Mouse (Mus musculus) lung, embryonic 14.5 days (tissue): ENCODE measurements around the gene Gm20605. TPM values are rescaled to one million over a fixed set of nuclear protein-coding genes. Genes with fewer than 3 reads are reported as not detected.

Experiments used
- ATAC-seq: fragments of 200-750 bp; cut with Nextera tagmentation; 2 replicates; pipeline ENCODE4 v1.8.0; 2017; ENCODE audit warnings: mild to moderate bottlenecking, moderate TSS enrichment, moderate library complexity; ENCODE audit not compliant: insufficient read depth
- DNase-seq: peaks from one replicate; pipeline ENCODE4 v3.0.0-alpha.2; 2015
- H3K27ac ChIP-seq: fragments of 300-500 bp; sonication (generic); 2 replicates; pipeline ENCODE4 v1.5.1; 2014; ENCODE audit warnings: low read depth, mild to moderate bottlenecking, moderate library complexity
- H3K27me3 ChIP-seq: fragments of 300-500 bp; sonication (generic); 2 replicates; pipeline ENCODE4 v1.6.1; 2014; ENCODE audit warnings: low read length, control low read depth; ENCODE audit not compliant: insufficient read depth
- H3K36me3 ChIP-seq: fragments of 300-500 bp; sonication (generic); 2 replicates; pipeline ENCODE4 v1.6.1; 2014; ENCODE audit warnings: control low read depth; ENCODE audit not compliant: insufficient read depth
- H3K4me1 ChIP-seq: fragments of 300-500 bp; sonication (generic); 2 replicates; pipeline ENCODE4 v1.6.1; 2014; ENCODE audit warnings: antibody characterized with exemption, control low read depth; ENCODE audit not compliant: insufficient read depth
- H3K4me2 ChIP-seq: fragments of 300-500 bp; sonication (generic); 2 replicates; pipeline ENCODE4 v1.6.1; 2014; ENCODE audit warnings: mild to moderate bottlenecking
- H3K4me3 ChIP-seq: fragments of 300-500 bp; sonication (generic); 2 replicates; pipeline ENCODE4 v1.5.1; 2014; ENCODE audit warnings: low read depth, low read length
- H3K9ac ChIP-seq: fragments of 300-500 bp; sonication (generic); 2 replicates; pipeline ENCODE4 v1.6.1; 2014
- H3K9me3 ChIP-seq: fragments of 300-500 bp; sonication (generic); 2 replicates; pipeline ENCODE4 v1.6.1; 2016; ENCODE audit warnings: low read depth, low read length, control low read depth
- CTCF ChIP-seq: IDR thresholded peaks from 2 replicates; pipeline ENCODE4 v1.5.1; 2016; ENCODE audit warnings: antibody characterized with exemption, low read depth
- WGBS: fragments of 180-500 bp; shearing (Covaris S2); extraction: QIAGEN DNeasy Blood & Tissue Kit; methylation state at CpG from one replicate; pipeline ENCODE4 v1.1.7; 2014; 5-methylcytosine and 5-hydroxymethylcytosine counted together
- polyA plus RNA-seq: library from polyadenylated mRNA; unstranded; fragments of >200 nt; fragmentation: Nextera tagmentation; extraction: Ambion mirVana; gene quantifications from 2 replicates; pipeline ENCODE4 v1.2.1, GENCODE M21; 2014

Gene Gm20605
- polyA plus RNA-seq, 1 experiment from 2014 or later = 11.7 TPM

DNA sequence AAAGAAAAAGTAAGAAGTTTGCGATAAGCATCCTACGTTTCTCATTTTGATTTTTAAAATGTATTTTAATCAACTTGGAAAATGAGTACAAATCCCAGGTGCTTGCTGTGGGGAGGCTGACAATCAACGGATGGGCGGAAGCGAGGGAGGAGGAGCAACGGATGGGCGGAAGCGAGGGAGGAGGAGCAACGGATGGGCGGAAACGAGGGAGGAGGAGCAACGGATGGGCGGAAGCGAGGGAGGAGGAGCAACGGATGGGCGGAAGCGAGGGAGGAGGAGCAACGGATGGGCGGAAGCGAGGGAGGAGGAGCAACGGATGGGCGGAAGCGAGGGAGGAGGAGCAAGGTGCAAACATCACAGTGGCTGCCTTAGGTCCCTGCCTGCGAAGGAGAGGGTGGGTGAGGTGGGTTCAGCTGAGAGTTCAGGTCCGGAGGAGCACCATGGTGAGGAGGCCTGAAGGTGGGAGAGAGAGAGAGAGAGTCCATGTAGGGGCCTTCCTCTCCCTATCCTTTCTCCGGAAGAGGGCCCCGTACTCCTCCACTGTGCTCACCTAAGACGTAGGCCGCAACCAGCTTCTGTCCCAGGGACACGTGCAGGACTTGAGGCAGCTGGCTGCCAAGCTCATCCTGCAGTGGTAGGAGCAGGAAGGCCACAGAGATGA lies 32.2 kb upstream of the Gm20605 start:
- Histone ChIP-seq H3K27ac (peak overlapping the region; percentile 30; the same call in 1 of the 2 replicates), H3K27me3 (no peaks in the 10 kb centered on the region), H3K36me3 (0 out of 2 replicates have a peak, but pooled peaks cover 6% of the 10 kb centered on the region), H3K4me1 (peaks cover 5% of the 10 kb centered on the region; the same call in 1 of the 2 replicates), H3K9me3 (no peaks in the 10 kb centered on the region), H3K9ac (no peak overlapping the region), H3K4me2 (peak overlapping the region; percentile 40), H3K4me3 (0 out of 2 replicates have a peak overlapping the region, but pooled peaks have one; percentile 8)
- 34% methylated on average over 30 of the region's 30 CpGs for WGBS
- no peak for TF ChIP-seq CTCF
- no peak for ATAC-seq
- peak; percentile 34 for DNase-seq

- Histone ChIP-seq H3K9me3 (no peaks in the 10 kb centered on the region), H3K27me3 (no peaks in the 10 kb centered on the region), H3K27ac (no peak overlapping the region), H3K4me1 (peaks cover 5% of the 10 kb centered on the region; the same call in 1 of the 2 replicates), H3K4me3 (no peak overlapping the region), H3K9ac (no peak overlapping the region), H3K4me2 (no peak overlapping the region), H3K36me3 (0 out of 2 replicates have a peak, but pooled peaks cover 6% of the 10 kb centered on the region)
- no peak for TF ChIP-seq CTCF
- 92% methylated on average over 6 of the region's 6 CpGs for WGBS
- ATAC-seq (no peak), DNase-seq (no peak)
Observed at GRCm38 (mm10) chr5:137597625-137598024, 31.4 kb upstream of the Gm20605 start.

DNA sequence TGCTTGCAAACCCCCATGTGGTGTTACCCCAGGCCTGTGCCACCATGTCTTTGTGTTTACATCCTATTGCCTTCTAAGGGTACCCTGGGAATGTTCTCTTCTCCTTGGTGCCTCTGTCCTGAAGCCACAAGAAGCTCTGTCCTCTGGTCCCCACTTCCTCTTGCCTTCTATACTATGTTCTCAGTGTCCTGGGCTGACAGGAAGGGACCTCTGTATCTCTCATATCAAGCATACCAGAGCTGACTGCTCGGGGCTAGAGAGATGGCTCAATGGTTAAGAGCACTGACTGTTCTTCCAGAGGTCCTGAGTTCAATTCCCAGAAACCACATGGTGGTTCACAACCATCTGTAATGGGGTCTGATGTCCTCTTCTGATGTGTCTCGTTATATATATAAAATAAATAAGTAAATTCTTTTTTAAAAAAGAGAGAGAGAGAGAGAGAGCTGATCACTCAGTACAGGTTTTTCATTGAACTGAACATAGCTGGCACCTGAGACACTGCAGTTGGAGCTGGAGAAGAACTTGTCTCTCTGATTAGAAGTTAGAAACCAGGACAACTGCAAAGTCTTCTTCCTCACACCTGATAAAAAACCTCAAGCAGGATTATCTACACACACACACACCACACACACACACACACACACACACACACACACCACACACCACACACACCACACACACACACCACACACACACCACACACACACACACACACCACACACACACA lies 30.7 kb upstream of the Gm20605 start:
- 0 out of 2 replicates have a peak, but pooled peaks cover 6% of the 10 kb centered on the region for H3K36me3 ChIP-seq
- 73% methylated on average over 2 of the region's 2 CpGs for WGBS
- H3K9me3 ChIP-seq = no peaks in the 10 kb centered on the region
- DNase-seq (no peak), ATAC-seq (no peak)
- no peak overlapping the region for H3K9ac ChIP-seq
- H3K27me3 ChIP-seq = no peaks in the 10 kb centered on the region
- H3K4me1 ChIP-seq = peaks cover 5% of the 10 kb centered on the region; the same call in 1 of the 2 replicates
- no peak for TF ChIP-seq CTCF
- no peak overlapping the region for H3K4me3 ChIP-seq
- H3K27ac ChIP-seq = no peak overlapping the region
- H3K4me2 ChIP-seq = no peak overlapping the region

GRCm38 (mm10) chr5:137599600-137599999 lies 29.4 kb upstream of the Gm20605 start:
- peak overlapping the region; percentile 66 for H3K9ac ChIP-seq
- H3K27ac ChIP-seq = no peak overlapping the region

GRCm38 (mm10) chr5:137600281-137600618 lies 28.7 kb upstream of the Gm20605 start:
- DNase-seq (no peak), ATAC-seq (peak; percentile 69)
- Histone ChIP-seq H3K27me3 (no peaks in the 10 kb centered on the region), H3K4me2 (peak overlapping the region; percentile 82), H3K4me1 (peaks cover 5% of the 10 kb centered on the region; the same call in 1 of the 2 replicates), H3K9ac (peak overlapping the region; percentile 66), H3K36me3 (peaks cover 18% of the 10 kb centered on the region), H3K27ac (no peak overlapping the region), H3K9me3 (no peaks in the 10 kb centered on the region), H3K4me3 (peak overlapping the region; percentile 66)
- 1% methylated on average over 19 of the region's 19 CpGs for WGBS
- TF ChIP-seq CTCF = no peak

More at GRCm38 (mm10) chr5:137599600-137599999, 29.4 kb upstream of the Gm20605 start:
- 56% methylated on average over 9 of the region's 9 CpGs for WGBS
- no peak for ATAC-seq
- no peak for DNase-seq
- Histone ChIP-seq H3K4me3 (peak overlapping the region; percentile 66), H3K4me1 (peaks cover 5% of the 10 kb centered on the region; the same call in 1 of the 2 replicates), H3K4me2 (peak overlapping the region; percentile 82), H3K27me3 (no peaks in the 10 kb centered on the region), H3K9me3 (no peaks in the 10 kb centered on the region), H3K36me3 (0 out of 2 replicates have a peak, but pooled peaks cover 12% of the 10 kb centered on the region)
- no peak for TF ChIP-seq CTCF

GRCm38 (mm10) chr5:137600619-137601364 lies 28.2 kb upstream of the Gm20605 start, which contains the start of gene Mospd3:
Mospd3 (minus strand) TSS chr5:137601058.
- WGBS = under 1% methylated on average over 41 of the region's 41 CpGs
- Histone ChIP-seq H3K4me1 (peaks cover 5% of the 10 kb centered on the region; the same call in 1 of the 2 replicates), H3K9me3 (no peaks in the 10 kb centered on the region), H3K27ac (peak within 1 kb of the TSS; percentile 88), H3K36me3 (peaks cover 23% of the 10 kb centered on the region), H3K4me3 (peak within 1 kb of the TSS; percentile 66), H3K27me3 (no peaks in the 10 kb centered on the region), H3K4me2 (peak within 1 kb of the TSS; percentile 82), H3K9ac (peak within 1 kb of the TSS; percentile 66)
- DNase-seq = peak; percentile 99
- no peak for TF ChIP-seq CTCF
- peak; percentile 95 for ATAC-seq
